Mouse (Mus musculus): Measurements from ENCODE around the gene Olfr672. TPM values are rescaled to one million over a fixed set of nuclear protein-coding genes. Genes with fewer than 3 reads are reported as not detected.
"Not testable (repeated sequence)": the region's sequence is repeated elsewhere in the genome, so short reads cannot be mapped to it uniquely, and the experiment has no call there.

Gene Olfr672
- not detected in 2 replicates for polyA plus RNA-seq (2014; fragmentation: Nextera tagmentation; extraction: Ambion mirVana)

GRCm38 (mm10) chr7:105001929-105002328 lies at the start of gene Olfr672:
Gene Olfr672, minus strand, starts transcription at chr7:105002029.
- Histone ChIP-seq H3K9ac (replicated peaks; ENCODE audit: low read depth, low read length) (no peak within 1 kb of the TSS), H3K4me3 (ENCODE audit: low read depth, low read length) (no peak within 1 kb of the TSS), H3K9me3 (ENCODE audit: control insufficient read depth, low read length) (no peaks in the 10 kb centered on the region), H3K4me1 (ENCODE audit: control insufficient read depth, insufficient read depth, low read length) (no peaks in the 10 kb centered on the region), H3K27ac (ENCODE audit: low read depth, low read length) (no peak within 1 kb of the TSS), H3K36me3 (ENCODE audit: control insufficient read depth, insufficient read depth, low read length) (no peaks in the 10 kb centered on the region), H3K27me3 (ENCODE audit: control insufficient read depth, insufficient read depth, low read length) (no peaks in the 10 kb centered on the region), H3K4me2 (ENCODE audit: low read depth, low read length) (no peak within 1 kb of the TSS)
- no peak for ATAC-seq (ENCODE audit: low read depth)

- 0 out of 2 replicates have a peak, but pooled peaks have one; percentile 58 for ATAC-seq (ENCODE audit: low read depth)
These were observed 32.0 kb upstream of the Olfr672 start for GRCm38 (mm10) chr7:105033836-105034235.

GRCm38 (mm10) chr7:105032398-105032797 lies 30.6 kb upstream of the Olfr672 start, which contains the start of gene Olfr676:
Gene Olfr676, plus strand, starts transcription at chr7:105032698.
- no peak for ATAC-seq (ENCODE audit: low read depth)
- Histone ChIP-seq H3K4me1 (ENCODE audit: control insufficient read depth, insufficient read depth, low read length) (no peaks in the 10 kb centered on the region), H3K9me3 (ENCODE audit: control insufficient read depth, low read length) (no peaks in the 10 kb centered on the region), H3K27ac (ENCODE audit: low read depth, low read length) (no peak within 1 kb of the TSS), H3K27me3 (ENCODE audit: control insufficient read depth, insufficient read depth, low read length) (no peaks in the 10 kb centered on the region), H3K36me3 (ENCODE audit: control insufficient read depth, insufficient read depth, low read length) (no peaks in the 10 kb centered on the region), H3K4me3 (ENCODE audit: low read depth, low read length) (no peak within 1 kb of the TSS), H3K4me2 (ENCODE audit: low read depth, low read length) (no peak within 1 kb of the TSS), H3K9ac (replicated peaks; ENCODE audit: low read depth, low read length) (no peak within 1 kb of the TSS)

More at GRCm38 (mm10) chr7:105033836-105034235, 32.0 kb upstream of the Olfr672 start:
- not testable (repeated sequence) for H3K27me3 ChIP-seq (ENCODE audit: control insufficient read depth, insufficient read depth, low read length); H3K36me3 ChIP-seq (ENCODE audit: control insufficient read depth, insufficient read depth, low read length); H3K4me1 ChIP-seq (ENCODE audit: control insufficient read depth, insufficient read depth, low read length); H3K27ac ChIP-seq (ENCODE audit: low read depth, low read length); H3K4me3 ChIP-seq (ENCODE audit: low read depth, low read length); H3K9ac ChIP-seq (replicated peaks; ENCODE audit: low read depth, low read length); H3K9me3 ChIP-seq (ENCODE audit: control insufficient read depth, low read length); H3K4me2 ChIP-seq (ENCODE audit: low read depth, low read length)
- WGBS = 48% methylated on average over 5 of the region's 5 CpGs

- ATAC-seq (ENCODE audit: low read depth) = no peak
- Histone ChIP-seq H3K4me1 (ENCODE audit: control insufficient read depth, insufficient read depth, low read length) (no peaks in the 10 kb centered on the region), H3K36me3 (ENCODE audit: control insufficient read depth, insufficient read depth, low read length) (no peaks in the 10 kb centered on the region), H3K4me2 (ENCODE audit: low read depth, low read length) (no peak within 1 kb of the TSS), H3K4me3 (ENCODE audit: low read depth, low read length) (no peak within 1 kb of the TSS), H3K9me3 (ENCODE audit: control insufficient read depth, low read length) (no peaks in the 10 kb centered on the region), H3K27ac (ENCODE audit: low read depth, low read length) (no peak within 1 kb of the TSS), H3K27me3 (ENCODE audit: control insufficient read depth, insufficient read depth, low read length) (no peaks in the 10 kb centered on the region), H3K9ac (replicated peaks; ENCODE audit: low read depth, low read length) (no peak within 1 kb of the TSS)
- WGBS = 81% methylated on average over 1 of the region's 1 CpGs
These were observed 26.5 kb upstream of the Olfr672 start, which contains the start of gene Olfr675 for GRCm38 (mm10) chr7:105028360-105028759. Gene Olfr675, minus strand, starts transcription at chr7:105028460.

GRCm38 (mm10) chr7:105022530-105022929 lies 20.7 kb upstream of the Olfr672 start:
- no peak overlapping the region for H3K27ac ChIP-seq (ENCODE audit: low read depth, low read length)
- no peaks in the 10 kb centered on the region for H3K4me1 ChIP-seq (ENCODE audit: control insufficient read depth, insufficient read depth, low read length)
- H3K27me3 ChIP-seq (ENCODE audit: control insufficient read depth, insufficient read depth, low read length) = no peaks in the 10 kb centered on the region
- no peaks in the 10 kb centered on the region for H3K36me3 ChIP-seq (ENCODE audit: control insufficient read depth, insufficient read depth, low read length)
- H3K4me2 ChIP-seq (ENCODE audit: low read depth, low read length) = no peak overlapping the region
- 87% methylated on average over 1 of the region's 1 CpGs for WGBS
- no peak overlapping the region for H3K4me3 ChIP-seq (ENCODE audit: low read depth, low read length)
- no peak overlapping the region for H3K9ac ChIP-seq (replicated peaks; ENCODE audit: low read depth, low read length)
- no peaks in the 10 kb centered on the region for H3K9me3 ChIP-seq (ENCODE audit: control insufficient read depth, low read length)
- ATAC-seq (ENCODE audit: low read depth) = no peak

GRCm38 (mm10) chr7:104979026-104979425 lies 22.8 kb downstream of the Olfr672 start, which contains the start of gene Olfr671:
Gene Olfr671, minus strand, starts transcription at chr7:104979126.
- H3K4me2 ChIP-seq (ENCODE audit: low read depth, low read length) = no peak within 1 kb of the TSS
- no peak for ATAC-seq (ENCODE audit: low read depth)
- no peaks in the 10 kb centered on the region for H3K4me1 ChIP-seq (ENCODE audit: control insufficient read depth, insufficient read depth, low read length)
- no peaks in the 10 kb centered on the region for H3K9me3 ChIP-seq (ENCODE audit: control insufficient read depth, low read length)
- H3K36me3 ChIP-seq (ENCODE audit: control insufficient read depth, insufficient read depth, low read length) = no peaks in the 10 kb centered on the region
- no peak within 1 kb of the TSS for H3K4me3 ChIP-seq (ENCODE audit: low read depth, low read length)
- WGBS = 91% methylated on average over 1 of the region's 1 CpGs
- no peaks in the 10 kb centered on the region for H3K27me3 ChIP-seq (ENCODE audit: control insufficient read depth, insufficient read depth, low read length)
- H3K9ac ChIP-seq (replicated peaks; ENCODE audit: low read depth, low read length) = no peak within 1 kb of the TSS
- H3K27ac ChIP-seq (ENCODE audit: low read depth, low read length) = no peak within 1 kb of the TSS

GRCm38 (mm10) chr7:104972507-104972906 lies 29.3 kb downstream of the Olfr672 start:
- WGBS = 74% methylated on average over 2 of the region's 2 CpGs
- H3K9ac ChIP-seq (replicated peaks; ENCODE audit: low read depth, low read length); H3K4me1 ChIP-seq (ENCODE audit: control insufficient read depth, insufficient read depth, low read length); H3K27me3 ChIP-seq (ENCODE audit: control insufficient read depth, insufficient read depth, low read length); H3K9me3 ChIP-seq (ENCODE audit: control insufficient read depth, low read length); ATAC-seq (ENCODE audit: low read depth); H3K27ac ChIP-seq (ENCODE audit: low read depth, low read length); H3K4me3 ChIP-seq (ENCODE audit: low read depth, low read length); H3K4me2 ChIP-seq (ENCODE audit: low read depth, low read length); H3K36me3 ChIP-seq (ENCODE audit: control insufficient read depth, insufficient read depth, low read length): not testable (repeated sequence)

GRCm38 (mm10) chr7:104962520-104962919 lies 39.3 kb downstream of the Olfr672 start, which contains the start of gene Olfr670:
Gene Olfr670, minus strand, starts transcription at chr7:104962620.
- Histone ChIP-seq H3K9ac (replicated peaks; ENCODE audit: low read depth, low read length) (no peak within 1 kb of the TSS), H3K27ac (ENCODE audit: low read depth, low read length) (no peak within 1 kb of the TSS), H3K4me1 (ENCODE audit: control insufficient read depth, insufficient read depth, low read length) (no peaks in the 10 kb centered on the region), H3K36me3 (ENCODE audit: control insufficient read depth, insufficient read depth, low read length) (no peaks in the 10 kb centered on the region), H3K9me3 (ENCODE audit: control insufficient read depth, low read length) (no peaks in the 10 kb centered on the region), H3K4me3 (ENCODE audit: low read depth, low read length) (no peak within 1 kb of the TSS), H3K4me2 (ENCODE audit: low read depth, low read length) (no peak within 1 kb of the TSS), H3K27me3 (ENCODE audit: control insufficient read depth, insufficient read depth, low read length) (no peaks in the 10 kb centered on the region)
- no peak for ATAC-seq (ENCODE audit: low read depth)
- 59% methylated on average over 1 of the region's 1 CpGs for WGBS

GRCm38 (mm10) chr7:104950234-104950633 lies 51.6 kb downstream of the Olfr672 start:
- not testable (repeated sequence) for H3K4me2 ChIP-seq (ENCODE audit: low read depth, low read length); H3K27ac ChIP-seq (ENCODE audit: low read depth, low read length); ATAC-seq (ENCODE audit: low read depth); H3K27me3 ChIP-seq (ENCODE audit: control insufficient read depth, insufficient read depth, low read length); H3K4me3 ChIP-seq (ENCODE audit: low read depth, low read length); H3K9ac ChIP-seq (replicated peaks; ENCODE audit: low read depth, low read length); H3K9me3 ChIP-seq (ENCODE audit: control insufficient read depth, low read length); H3K36me3 ChIP-seq (ENCODE audit: control insufficient read depth, insufficient read depth, low read length); H3K4me1 ChIP-seq (ENCODE audit: control insufficient read depth, insufficient read depth, low read length)
- 96% methylated on average over 16 of the region's 16 CpGs for WGBS
